Mouse (Mus musculus): ENCODE measurements around the gene Mtmr4. TPM values are rescaled to one million over a fixed set of nuclear protein-coding genes. Genes with fewer than 3 reads are reported as not detected.

Mtmr4 gene
- total RNA-seq, 1 experiment from 2014 or later = 13.7 TPM

GRCm38 (mm10) chr11:87602234-87602633 is 10.3 kb downstream of the Mtmr4 start:
- ATAC-seq (replicated peaks; ENCODE audit: insufficient number of reproducible peaks, low FRiP score, low TSS enrichment, poor library complexity, severe bottlenecking) = no peak

DNA sequence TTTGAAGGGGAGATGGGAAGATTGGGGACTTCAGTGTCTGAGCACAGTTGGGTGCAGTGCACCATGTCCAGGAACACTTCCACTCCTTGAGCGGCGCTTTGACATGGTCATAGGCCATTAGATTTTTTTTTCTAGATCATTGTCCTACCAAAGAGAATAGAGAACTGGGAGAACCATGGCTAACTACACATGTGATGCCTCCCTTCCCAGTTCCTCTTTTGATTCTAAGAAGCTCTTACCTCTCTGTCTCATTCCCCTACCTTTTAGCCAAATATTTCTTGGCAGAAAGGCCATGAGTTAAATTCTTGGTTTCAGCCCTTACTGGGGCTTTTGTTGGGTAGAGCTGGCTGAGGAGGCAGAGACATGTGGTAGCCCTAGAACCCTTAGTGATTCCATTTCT is 11.6 kb downstream of the Mtmr4 start:
- no peak for ATAC-seq (replicated peaks; ENCODE audit: insufficient number of reproducible peaks, low FRiP score, low TSS enrichment, poor library complexity, severe bottlenecking)

DNA sequence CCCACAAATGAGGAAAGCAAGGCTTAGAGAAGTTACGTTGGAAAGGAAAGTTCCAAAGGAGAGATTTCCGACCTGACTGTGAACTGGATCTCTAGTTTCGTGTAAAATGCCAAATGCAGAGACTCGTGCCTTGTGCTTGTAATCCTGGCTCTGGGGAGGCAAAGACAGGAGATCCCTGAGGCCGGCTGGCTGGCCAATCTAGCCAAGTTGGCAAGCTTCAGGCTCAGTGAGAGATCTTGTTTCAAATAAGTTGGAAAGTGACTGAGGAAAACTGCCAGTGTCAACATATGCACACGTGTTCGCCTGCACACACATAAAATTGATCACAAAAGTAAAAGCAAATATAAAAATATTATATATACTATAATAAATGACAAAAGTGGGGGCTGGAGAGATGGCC is 17.3 kb downstream of the Mtmr4 start:
- no peak for ATAC-seq (replicated peaks; ENCODE audit: insufficient number of reproducible peaks, low FRiP score, low TSS enrichment, poor library complexity, severe bottlenecking)

GRCm38 (mm10) chr11:87611547-87611946 is 19.6 kb downstream of the Mtmr4 start:
- ATAC-seq (replicated peaks; ENCODE audit: insufficient number of reproducible peaks, low FRiP score, low TSS enrichment, poor library complexity, severe bottlenecking) = no peak

DNA sequence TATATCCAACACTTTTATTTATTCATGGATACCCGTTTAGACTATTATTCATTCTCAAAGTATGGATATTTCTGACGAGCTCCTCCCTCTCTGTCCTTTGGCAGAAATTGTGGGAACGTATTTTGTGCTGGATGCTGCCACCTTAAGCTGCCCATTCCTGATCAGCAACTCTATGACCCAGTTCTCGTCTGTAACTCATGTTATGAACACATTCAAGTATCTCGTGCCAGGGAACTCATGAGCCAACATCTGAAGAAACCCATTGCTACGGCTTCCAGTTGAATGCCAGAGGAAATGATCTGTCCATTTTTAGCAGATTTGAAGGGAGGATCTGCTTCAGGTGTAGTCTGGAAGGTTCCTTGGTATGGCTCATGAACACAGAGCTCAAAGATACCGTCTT is 22.0 kb downstream of the Mtmr4 start:
- ATAC-seq (replicated peaks; ENCODE audit: insufficient number of reproducible peaks, low FRiP score, low TSS enrichment, poor library complexity, severe bottlenecking) = no peak

- no peak for ATAC-seq (replicated peaks; ENCODE audit: insufficient number of reproducible peaks, low FRiP score, low TSS enrichment, poor library complexity, severe bottlenecking)
Measured at GRCm38 (mm10) chr11:87615551-87615950, 23.6 kb downstream of the Mtmr4 start.

- ATAC-seq (replicated peaks; ENCODE audit: insufficient number of reproducible peaks, low FRiP score, low TSS enrichment, poor library complexity, severe bottlenecking) = no peak
Measured at GRCm38 (mm10) chr11:87615952-87616351, 24.0 kb downstream of the Mtmr4 start.

GRCm38 (mm10) chr11:87616790-87617474 is 25.0 kb downstream of the Mtmr4 start, which contains the start of gene Hsf5:
Hsf5 (plus strand) TSS chr11:87617164.
- ATAC-seq (replicated peaks; ENCODE audit: insufficient number of reproducible peaks, low FRiP score, low TSS enrichment, poor library complexity, severe bottlenecking) = no peak

DNA sequence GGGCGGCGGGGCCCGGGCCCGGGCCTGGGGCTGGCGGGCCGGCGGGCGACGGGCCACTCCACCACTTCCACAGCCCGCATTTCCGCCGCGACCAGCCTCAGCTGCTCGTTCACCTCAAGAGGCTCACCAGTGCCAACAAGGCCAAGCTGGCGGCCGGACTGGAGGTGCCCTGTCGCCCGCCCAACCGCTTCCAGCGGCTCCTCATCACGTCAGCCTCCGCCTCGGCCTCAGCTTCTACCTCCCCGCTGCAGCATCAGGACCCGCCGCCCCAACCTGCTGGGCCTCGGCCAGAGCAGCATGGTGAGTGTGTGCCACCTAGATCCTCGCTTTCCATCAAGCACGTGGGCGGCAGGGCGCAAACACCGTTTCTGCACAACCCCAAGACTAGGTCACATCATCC is 25.6 kb downstream of the Mtmr4 start:
- ATAC-seq (replicated peaks; ENCODE audit: insufficient number of reproducible peaks, low FRiP score, low TSS enrichment, poor library complexity, severe bottlenecking) = no peak

GRCm38 (mm10) chr11:87623160-87623559 is 31.2 kb downstream of the Mtmr4 start:
- ATAC-seq (replicated peaks; ENCODE audit: insufficient number of reproducible peaks, low FRiP score, low TSS enrichment, poor library complexity, severe bottlenecking) = no peak

DNA sequence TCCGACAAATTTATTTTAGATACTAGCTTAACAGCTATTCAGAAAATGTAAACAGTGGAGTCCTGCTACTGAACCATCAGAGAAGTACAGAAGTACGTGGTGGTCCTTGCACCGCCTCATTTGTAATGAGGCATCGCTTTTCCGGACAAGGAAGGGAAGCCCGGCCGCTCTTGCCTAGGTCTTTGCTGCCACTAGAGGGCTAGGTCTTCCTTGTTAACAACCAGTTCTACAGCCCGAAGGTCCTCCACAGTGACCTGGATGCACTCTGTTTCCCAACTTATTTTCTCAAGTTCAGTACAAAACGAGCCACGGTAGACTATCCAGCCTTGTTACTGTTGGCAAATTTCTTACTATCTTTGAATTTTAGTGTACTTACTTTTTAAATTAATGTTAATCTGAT is 37.9 kb downstream of the Mtmr4 start:
- ATAC-seq (replicated peaks; ENCODE audit: insufficient number of reproducible peaks, low FRiP score, low TSS enrichment, poor library complexity, severe bottlenecking) = peak; percentile 80

DNA sequence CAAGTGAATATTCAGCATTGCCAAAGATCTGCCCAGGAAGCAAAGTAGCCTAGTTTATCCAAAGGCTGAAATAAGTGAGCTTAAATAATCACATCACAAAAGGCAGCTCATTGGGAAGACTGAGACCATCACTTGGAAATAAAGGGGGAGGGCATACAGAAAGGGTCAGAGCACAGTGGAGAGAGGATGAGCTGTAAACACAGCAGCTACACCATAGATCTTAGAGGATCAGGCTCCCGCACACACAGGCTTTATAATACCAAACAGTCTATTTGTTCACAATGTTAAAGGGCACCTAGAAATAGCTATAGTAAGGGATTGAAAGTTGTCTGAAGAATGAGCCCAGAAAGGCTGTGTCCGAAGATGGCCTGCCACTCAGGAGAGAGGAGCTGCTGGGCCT is 46.8 kb downstream of the Mtmr4 start:
- no peak for ATAC-seq (replicated peaks; ENCODE audit: insufficient number of reproducible peaks, low FRiP score, low TSS enrichment, poor library complexity, severe bottlenecking)

DNA sequence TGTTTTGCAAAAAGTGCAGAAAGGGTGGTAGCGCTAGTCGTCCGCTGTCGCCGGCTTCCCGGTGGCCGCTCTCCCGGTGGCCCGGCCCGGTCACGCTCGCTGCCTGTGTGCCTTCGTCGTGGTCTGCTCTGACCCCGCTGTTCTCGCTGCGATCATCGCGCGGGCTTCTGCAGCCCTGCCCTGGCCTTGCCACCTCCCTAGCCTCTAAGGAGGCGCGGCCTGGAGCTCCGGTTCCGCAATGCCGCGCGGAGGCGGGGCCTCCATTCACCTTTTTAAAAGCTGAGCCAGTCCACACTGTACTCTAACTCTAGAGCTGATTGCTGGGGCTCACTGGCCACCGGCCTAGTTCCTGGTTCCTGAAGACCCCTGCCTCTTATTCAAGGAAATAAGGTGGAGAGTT is 47.2 kb downstream of the Mtmr4 start:
- peak; percentile 92 for ATAC-seq (replicated peaks; ENCODE audit: insufficient number of reproducible peaks, low FRiP score, low TSS enrichment, poor library complexity, severe bottlenecking)

DNA sequence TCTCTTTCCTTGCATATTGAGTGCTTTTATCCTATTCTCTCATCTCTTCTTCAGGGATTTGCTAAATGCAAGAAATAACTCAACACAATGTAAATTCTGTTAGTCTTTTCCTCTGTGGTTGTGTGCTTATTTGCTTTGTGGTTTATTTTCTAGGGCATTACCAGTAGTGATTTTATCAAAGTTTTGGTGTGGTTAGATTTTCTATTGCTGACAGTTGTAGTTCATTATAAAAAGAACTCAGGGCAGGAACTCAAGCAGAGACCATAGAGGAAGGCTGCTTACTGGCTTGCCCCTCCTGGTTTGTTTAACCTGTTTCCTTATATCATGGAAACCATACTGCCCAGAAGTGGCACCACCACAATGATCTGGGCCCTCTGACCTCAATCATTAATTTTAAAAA is 50.9 kb downstream of the Mtmr4 start:
- no peak for ATAC-seq (replicated peaks; ENCODE audit: insufficient number of reproducible peaks, low FRiP score, low TSS enrichment, poor library complexity, severe bottlenecking)

DNA sequence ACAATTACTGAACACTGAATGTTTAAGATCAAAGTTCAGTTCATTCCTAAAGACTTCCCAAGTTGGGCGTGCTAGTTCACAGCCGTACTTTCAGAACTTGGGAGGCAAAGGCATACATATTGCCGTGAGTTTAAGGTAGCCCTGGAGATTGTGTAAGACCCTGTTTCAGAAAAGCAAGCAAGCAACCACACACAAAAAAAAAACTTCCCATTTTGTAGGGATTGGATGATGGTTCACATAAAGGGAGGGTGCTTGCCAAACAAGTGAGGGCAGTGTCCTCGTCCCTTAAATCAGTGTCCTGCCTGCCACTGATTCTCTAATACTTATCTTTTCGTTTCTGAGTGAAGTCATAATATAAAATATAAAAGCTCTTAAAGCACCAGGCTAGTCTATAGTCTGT is 62.7 kb downstream of the Mtmr4 start:
- no peak for ATAC-seq (replicated peaks; ENCODE audit: insufficient number of reproducible peaks, low FRiP score, low TSS enrichment, poor library complexity, severe bottlenecking)

DNA sequence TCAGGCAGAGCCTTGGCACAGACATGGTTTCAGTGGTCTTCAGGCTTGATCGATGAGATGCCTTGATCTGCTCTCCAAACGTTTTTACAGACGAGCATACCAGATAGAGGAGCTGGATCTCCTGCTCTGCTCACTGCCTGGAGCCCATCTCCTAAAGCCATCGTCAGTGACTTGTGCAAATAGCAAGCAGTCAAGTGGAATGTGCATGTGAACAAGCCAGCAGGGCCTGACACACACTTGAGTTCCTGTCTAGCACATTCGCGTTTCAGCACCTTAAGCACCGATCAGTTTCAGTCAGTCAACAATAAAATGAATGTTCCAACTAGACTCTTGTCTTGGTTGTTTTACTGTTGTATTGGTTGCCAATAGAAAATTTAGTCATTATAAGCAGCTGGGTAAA is 67.3 kb downstream of the Mtmr4 start:
- ATAC-seq (replicated peaks; ENCODE audit: insufficient number of reproducible peaks, low FRiP score, low TSS enrichment, poor library complexity, severe bottlenecking) = no peak

DNA sequence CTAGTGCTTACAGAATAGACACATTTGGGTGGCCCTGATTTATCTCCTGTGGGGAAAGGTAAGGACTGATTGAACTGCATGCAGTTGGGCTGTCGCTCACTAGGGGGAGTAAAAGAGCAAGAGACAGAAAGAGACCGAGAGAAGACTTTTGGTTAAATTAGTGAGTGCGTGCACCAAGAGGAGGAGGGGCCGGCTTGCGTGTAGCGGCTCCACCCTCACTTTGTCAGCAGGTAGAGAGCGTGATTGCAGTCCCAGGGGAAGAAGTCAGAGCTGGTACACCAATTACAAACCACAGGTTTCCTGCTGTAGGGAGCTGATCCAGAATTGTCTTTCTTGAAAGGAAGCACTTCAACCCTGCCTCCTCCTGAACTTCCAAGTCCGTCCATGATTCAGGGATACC is 70.4 kb downstream of the Mtmr4 start, which contains the start of gene Rnf43:
TSS of gene Rnf43 (plus strand) at position 316 of the 400 bp plus-strand sequence.
- peak; percentile 95 for ATAC-seq (replicated peaks; ENCODE audit: insufficient number of reproducible peaks, low FRiP score, low TSS enrichment, poor library complexity, severe bottlenecking)

- no peak for ATAC-seq (replicated peaks; ENCODE audit: insufficient number of reproducible peaks, low FRiP score, low TSS enrichment, poor library complexity, severe bottlenecking)
Measured at GRCm38 (mm10) chr11:87662822-87663221, 70.9 kb downstream of the Mtmr4 start.

DNA sequence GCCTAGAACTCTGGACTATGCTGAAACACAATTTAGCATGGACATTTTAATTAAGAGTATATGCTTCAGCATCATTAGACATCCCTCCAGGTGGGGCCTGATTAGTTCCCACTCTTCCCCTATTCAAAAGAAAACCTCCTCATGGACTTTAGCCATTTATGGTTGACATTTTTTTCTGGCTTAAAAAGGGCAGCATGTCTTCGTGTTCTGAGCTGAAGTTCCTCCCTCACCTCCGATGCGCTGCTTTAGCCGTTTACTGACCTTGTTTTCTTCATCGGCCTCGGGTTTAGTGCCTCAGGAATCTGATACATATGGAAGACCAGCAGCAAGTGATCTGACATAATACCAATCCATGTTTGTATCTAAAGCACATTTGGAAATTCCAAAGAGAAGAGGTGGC is 72.0 kb downstream of the Mtmr4 start:
- ATAC-seq (replicated peaks; ENCODE audit: insufficient number of reproducible peaks, low FRiP score, low TSS enrichment, poor library complexity, severe bottlenecking) = no peak

GRCm38 (mm10) chr11:87664521-87664920 is 72.6 kb downstream of the Mtmr4 start:
- no peak for ATAC-seq (replicated peaks; ENCODE audit: insufficient number of reproducible peaks, low FRiP score, low TSS enrichment, poor library complexity, severe bottlenecking)

DNA sequence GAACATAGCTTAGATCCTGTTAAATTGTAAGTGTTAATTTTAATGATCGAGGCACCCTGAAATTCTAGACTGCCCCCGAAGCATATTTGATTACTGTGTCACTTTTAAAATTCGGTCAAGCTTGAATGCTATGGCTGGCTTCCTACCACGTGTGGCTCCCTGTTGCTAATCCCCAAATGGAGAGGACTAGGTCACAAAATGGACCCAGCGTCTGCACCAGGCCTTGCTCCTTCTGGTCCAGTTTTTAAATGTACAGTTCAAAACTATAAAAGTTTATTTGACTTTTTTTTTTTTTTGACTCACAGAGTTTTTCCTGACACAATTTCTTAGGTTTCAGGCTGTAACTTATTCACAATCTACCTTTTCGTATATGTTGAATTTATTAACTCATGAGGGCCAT is 73.3 kb downstream of the Mtmr4 start:
- ATAC-seq (replicated peaks; ENCODE audit: insufficient number of reproducible peaks, low FRiP score, low TSS enrichment, poor library complexity, severe bottlenecking) = no peak

Measured in monocyte, adult 5-6 weeks (primary cell).